Mouse (Mus musculus) embryonic facial prominence, embryonic 14.5 days (tissue): ENCODE measurements around the gene Nbeal2. TPM values are rescaled to one million over a fixed set of nuclear protein-coding genes. Genes with fewer than 3 reads are reported as not detected.
A peak's percentile ranks its signal among the peaks of the same experiment; 100 is the strongest.

Experiments
- ATAC-seq: fragments of 200-750 bp; cut with Nextera tagmentation; 2 replicates; pipeline ENCODE4 v1.8.0; 2017; ENCODE audit warnings: low read depth, moderate number of reproducible peaks, moderate TSS enrichment
- DNase-seq: peaks from one replicate; pipeline ENCODE4 v3.0.0-alpha.2; 2015; ENCODE audit warnings: low spot score
- H3K27ac ChIP-seq: fragments of 300-500 bp; sonication (generic); replicated peaks from 2 replicates; pipeline ENCODE4 v1.5.1; 2014; ENCODE audit warnings: low read depth, mild to moderate bottlenecking, low read length, moderate library complexity
- H3K27me3 ChIP-seq: fragments of 300-500 bp; sonication (generic); replicated peaks from 2 replicates; pipeline ENCODE4 v1.6.1; 2014; ENCODE audit warnings: low read length; ENCODE audit not compliant: control insufficient read depth, insufficient read depth
- H3K36me3 ChIP-seq: fragments of 300-500 bp; sonication (generic); 2 replicates; pipeline ENCODE4 v1.6.1; 2014; ENCODE audit warnings: low read length, mixed read lengths; ENCODE audit not compliant: control insufficient read depth, insufficient read depth
- H3K4me1 ChIP-seq: fragments of 300-500 bp; sonication (generic); 2 replicates; pipeline ENCODE4 v1.6.1; 2014; ENCODE audit warnings: antibody characterized with exemption, low read length; ENCODE audit not compliant: control insufficient read depth, insufficient read depth
- H3K4me2 ChIP-seq: fragments of 300-500 bp; sonication (generic); 2 replicates; pipeline ENCODE4 v1.6.1; 2014; ENCODE audit warnings: low read depth, mild to moderate bottlenecking, low read length, moderate library complexity, mixed read lengths
- H3K4me3 ChIP-seq: fragments of 300-500 bp; sonication (generic); 2 replicates; pipeline ENCODE4 v1.5.1; 2014; ENCODE audit warnings: low read depth, mild to moderate bottlenecking, low read length
- H3K9ac ChIP-seq: fragments of 300-500 bp; sonication (generic); 2 replicates; pipeline ENCODE4 v1.6.1; 2014; ENCODE audit warnings: low read depth, mild to moderate bottlenecking, low read length, moderate library complexity, mixed read lengths
- H3K9me3 ChIP-seq: fragments of 300-500 bp; sonication (generic); 2 replicates; pipeline ENCODE4 v1.6.1; 2016; ENCODE audit warnings: low read length; ENCODE audit not compliant: control insufficient read depth
- WGBS: fragments of 180-500 bp; shearing (Covaris S2); extraction: QIAGEN DNeasy Blood & Tissue Kit; methylation state at CpG from one replicate; pipeline ENCODE4 v1.1.7; 2014; 5-methylcytosine and 5-hydroxymethylcytosine counted together
- polyA plus RNA-seq: library from polyadenylated mRNA; unstranded; fragments of >200 nt; fragmentation: Nextera tagmentation; extraction: Ambion mirVana; gene quantifications from 2 replicates; pipeline ENCODE4 v1.2.1, GENCODE M21; 2014

Nbeal2 gene
- polyA plus RNA-seq, 1 experiment from 2014 or later, result 3.6 TPM

GRCm38 (mm10) chr9:110667219-110667836 is 13.4 kb upstream of the Nbeal2 start:
- no peaks in the 10 kb centered on the region for H3K36me3 ChIP-seq
- H3K9ac ChIP-seq, result no peak overlapping the region
- no peak overlapping the region for H3K27ac ChIP-seq
- H3K27me3 ChIP-seq, result no peaks in the 10 kb centered on the region
- no peak overlapping the region for H3K4me2 ChIP-seq
- ATAC-seq (no peak), DNase-seq (no peak)
- H3K4me1 ChIP-seq, result peaks cover 10% of the 10 kb centered on the region
- 64% methylated on average over 4 of the region's 4 CpGs for WGBS
- no peak overlapping the region for H3K4me3 ChIP-seq
- H3K9me3 ChIP-seq, result no peaks in the 10 kb centered on the region

DNA sequence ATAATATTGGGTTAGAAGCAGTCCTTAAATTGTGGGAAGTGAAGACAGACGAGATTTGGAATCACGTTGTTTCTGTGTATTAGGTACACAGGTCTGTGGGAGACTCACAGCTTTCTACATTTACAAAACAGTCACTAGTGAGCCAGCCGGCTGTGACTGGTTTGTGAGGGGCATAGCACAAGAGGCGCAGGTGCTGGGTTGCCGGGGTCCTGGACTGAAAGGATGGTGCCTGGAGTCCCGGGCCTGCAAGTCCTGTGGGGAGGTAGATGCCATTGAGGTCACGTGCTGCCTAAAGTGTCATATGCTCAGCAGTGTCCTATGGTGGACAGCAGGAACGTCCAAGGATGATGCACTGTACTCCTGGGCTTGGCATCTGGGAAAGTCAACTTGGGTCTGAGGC is 12.4 kb upstream of the Nbeal2 start:
- WGBS, result 38% methylated on average over 8 of the region's 8 CpGs
- no peak overlapping the region for H3K27ac ChIP-seq
- H3K4me2 ChIP-seq, result no peak overlapping the region
- no peaks in the 10 kb centered on the region for H3K9me3 ChIP-seq
- 0 out of 2 replicates have a peak overlapping the region, but pooled peaks have one; percentile 14 for H3K9ac ChIP-seq
- no peaks in the 10 kb centered on the region for H3K27me3 ChIP-seq
- no peak for DNase-seq
- H3K4me1 ChIP-seq, result peaks cover 10% of the 10 kb centered on the region
- no peak overlapping the region for H3K4me3 ChIP-seq
- no peak for ATAC-seq
- no peaks in the 10 kb centered on the region for H3K36me3 ChIP-seq

DNA sequence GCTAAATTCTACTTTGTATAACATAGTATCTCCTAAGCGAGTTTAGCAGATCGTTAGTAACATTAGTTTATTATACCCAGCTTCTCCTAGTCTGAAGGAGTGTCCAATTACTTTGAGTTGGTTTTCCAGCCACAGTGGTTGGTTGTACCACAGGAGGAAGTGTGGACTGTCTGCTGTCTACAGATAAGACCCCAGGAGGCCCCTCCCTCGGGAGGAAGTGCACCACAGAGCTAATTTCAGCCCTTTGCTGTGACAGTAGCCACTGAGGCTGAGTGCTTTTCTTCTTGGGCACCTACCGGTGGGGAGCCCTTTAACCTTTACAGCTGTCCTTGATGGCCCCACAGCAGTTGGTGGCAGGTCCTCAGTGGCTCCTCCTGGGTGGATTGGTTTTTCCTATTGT is 12.0 kb upstream of the Nbeal2 start:
- Histone ChIP-seq H3K9ac (no peak overlapping the region), H3K4me3 (no peak overlapping the region), H3K9me3 (no peaks in the 10 kb centered on the region), H3K27me3 (no peaks in the 10 kb centered on the region), H3K4me1 (peaks cover 10% of the 10 kb centered on the region), H3K27ac (no peak overlapping the region), H3K4me2 (no peak overlapping the region), H3K36me3 (no peaks in the 10 kb centered on the region)
- DNase-seq (no peak), ATAC-seq (no peak)
- WGBS, result 25% methylated on average over 4 of the region's 4 CpGs

GRCm38 (mm10) chr9:110662844-110663243 is 8.9 kb upstream of the Nbeal2 start:
- DNase-seq, result no peak
- Histone ChIP-seq H3K27me3 (no peaks in the 10 kb centered on the region), H3K9ac (no peak overlapping the region), H3K9me3 (no peaks in the 10 kb centered on the region), H3K27ac (no peak overlapping the region), H3K4me1 (peaks cover 10% of the 10 kb centered on the region), H3K4me3 (no peak overlapping the region), H3K36me3 (no peaks in the 10 kb centered on the region), H3K4me2 (no peak overlapping the region)
- 80% methylated on average over 1 of the region's 1 CpGs for WGBS
- no peak for ATAC-seq

GRCm38 (mm10) chr9:110660856-110661612 is 7.1 kb upstream of the Nbeal2 start:
- WGBS, result 87% methylated on average over 7 of the region's 7 CpGs
- H3K27me3 ChIP-seq, result no peaks in the 10 kb centered on the region
- H3K9me3 ChIP-seq, result no peaks in the 10 kb centered on the region
- H3K4me3 ChIP-seq, result no peak overlapping the region
- peaks cover 11% of the 10 kb centered on the region for H3K4me1 ChIP-seq
- no peak overlapping the region for H3K4me2 ChIP-seq
- ATAC-seq, result no peak
- no peaks in the 10 kb centered on the region for H3K36me3 ChIP-seq
- DNase-seq, result no peak
- no peak overlapping the region for H3K9ac ChIP-seq
- no peak overlapping the region for H3K27ac ChIP-seq

GRCm38 (mm10) chr9:110660208-110660607 is 6.2 kb upstream of the Nbeal2 start:
- WGBS, result 88% methylated on average over 2 of the region's 2 CpGs
- no peaks in the 10 kb centered on the region for H3K9me3 ChIP-seq
- H3K4me2 ChIP-seq, result no peak overlapping the region
- H3K36me3 ChIP-seq, result no peaks in the 10 kb centered on the region
- H3K27ac ChIP-seq, result no peak overlapping the region
- ATAC-seq (no peak), DNase-seq (no peak)
- H3K4me3 ChIP-seq, result no peak overlapping the region
- no peak overlapping the region for H3K9ac ChIP-seq
- H3K27me3 ChIP-seq, result no peaks in the 10 kb centered on the region
- peaks cover 13% of the 10 kb centered on the region for H3K4me1 ChIP-seq

DNA sequence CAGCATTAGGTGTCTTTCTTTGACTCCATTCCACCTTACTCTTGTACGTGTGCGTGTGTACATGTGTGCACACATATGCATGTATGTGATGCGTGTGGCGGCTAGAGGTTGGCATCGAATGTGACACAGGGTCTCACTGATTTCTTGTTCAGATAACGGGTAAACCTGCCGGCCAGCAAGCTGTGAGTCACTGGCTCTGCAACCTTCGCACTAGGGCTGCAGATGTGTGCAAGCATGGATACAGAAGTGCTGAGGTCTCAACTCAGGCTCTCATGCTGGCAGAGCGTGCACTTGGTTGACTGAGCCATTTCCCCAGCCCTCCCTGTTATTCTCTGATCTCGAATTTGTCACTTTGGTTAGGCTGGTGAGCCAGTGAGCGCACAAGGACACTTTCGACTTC is 5.6 kb upstream of the Nbeal2 start:
- no peak overlapping the region for H3K27ac ChIP-seq
- no peak for ATAC-seq
- WGBS, result 91% methylated on average over 12 of the region's 12 CpGs

GRCm38 (mm10) chr9:110657474-110658078 is 3.6 kb upstream of the Nbeal2 start:
- Histone ChIP-seq H3K4me2 (peak overlapping the region; percentile 80), H3K9ac (peak overlapping the region; percentile 79), H3K9me3 (no peaks in the 10 kb centered on the region), H3K27ac (no peak overlapping the region), H3K36me3 (no peaks in the 10 kb centered on the region), H3K4me1 (peaks cover 18% of the 10 kb centered on the region), H3K27me3 (peaks cover 15% of the 10 kb centered on the region), H3K4me3 (peak overlapping the region; percentile 70)
- 83% methylated on average over 13 of the region's 13 CpGs for WGBS
- no peak for ATAC-seq
- no peak for DNase-seq

More for the DNA sequence above, 5.6 kb upstream of the Nbeal2 start:
- no peak for DNase-seq
- H3K27me3 ChIP-seq, result no peaks in the 10 kb centered on the region
- H3K36me3 ChIP-seq, result no peaks in the 10 kb centered on the region
- no peak overlapping the region for H3K9ac ChIP-seq
- H3K9me3 ChIP-seq, result no peaks in the 10 kb centered on the region
- peaks cover 13% of the 10 kb centered on the region for H3K4me1 ChIP-seq
- no peak overlapping the region for H3K4me3 ChIP-seq
- no peak overlapping the region for H3K4me2 ChIP-seq
